Mouse (Mus musculus): ENCODE data around the gene Folr2. TPM values are rescaled to one million over a fixed set of nuclear protein-coding genes. Genes with fewer than 3 reads are reported as not detected.

Folr2 gene
- total RNA-seq, 1 experiment: 4.3 TPM

DNA sequence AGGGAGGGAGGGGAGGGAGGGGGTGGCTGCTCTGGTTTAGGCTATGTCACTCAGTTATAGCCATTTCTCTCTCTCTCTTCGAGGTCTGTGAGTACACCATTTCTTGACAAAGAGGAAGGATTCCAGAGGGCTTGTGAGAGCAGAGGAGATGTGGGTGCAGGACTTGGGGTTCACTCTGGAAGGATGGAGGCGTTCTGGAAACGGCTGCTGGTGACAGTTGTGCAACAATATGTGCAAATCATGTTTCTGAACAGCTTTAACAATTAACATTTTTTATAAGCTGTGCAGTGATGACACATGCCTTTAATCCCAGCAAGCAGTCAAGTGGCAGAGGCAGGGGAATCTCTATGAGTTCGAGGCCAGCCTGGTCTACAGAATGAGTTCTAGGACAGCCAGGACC lies 23.9 kb upstream of the Folr2 start:
- Histone ChIP-seq H3K27ac (ENCODE audit: insufficient read depth, low read depth, low read length, poor library complexity, severe bottlenecking) (no peak overlapping the region), H3K36me3 (ENCODE audit: control insufficient read depth, insufficient read depth, low read length, poor library complexity, severe bottlenecking) (no peaks in the 10 kb centered on the region), H3K4me3 (ENCODE audit: insufficient read depth in 1 of 2, low read depth in 1 of 2, low read length in 2 of 2, poor library complexity in 1 of 2, severe bottlenecking in 1 of 2) (no peak overlapping the region), H3K9me3 (ENCODE audit: control insufficient read depth, insufficient read depth, low read depth, low read length) (no peaks in the 10 kb centered on the region), H3K4me1 (ENCODE audit: control insufficient read depth in 2 of 2, insufficient read depth in 2 of 2, low read length in 2 of 2, poor library complexity in 1 of 2) (peaks cover 0 to 3% of the 10 kb centered on the region in 2 experiments; a peak in 1 of 4 replicates), H3K9ac (ENCODE audit: insufficient read depth, low read depth, low read length, poor library complexity, severe bottlenecking) (no peak overlapping the region)
- in situ Hi-C loops (cut with MboI; ENCODE audit: low sequenced_read_pairs in 2 of 2, unreplicated experiment in 2 of 2): no loop called here
- TF ChIP-seq CHD2 (IDR thresholded peaks at IDR 0.05; ENCODE audit: low read depth, low read length): no peak
- no peak for TF ChIP-seq ZNF384 (IDR thresholded peaks at IDR 0.05; ENCODE audit: low read depth, low read length)
- no peak for DNase-seq (ENCODE audit: low read depth, low spot score)

- no peak for DNase-seq (ENCODE audit: low read depth, low spot score)
- Histone ChIP-seq H3K4me1 (ENCODE audit: control insufficient read depth in 2 of 2, insufficient read depth in 2 of 2, low read length in 2 of 2, poor library complexity in 1 of 2) (peaks cover 0 to 4% of the 10 kb centered on the region in 2 experiments; a peak in 1 of 4 replicates), H3K9me3 (ENCODE audit: control insufficient read depth, insufficient read depth, low read depth, low read length) (no peaks in the 10 kb centered on the region), H3K9ac (ENCODE audit: insufficient read depth, low read depth, low read length, poor library complexity, severe bottlenecking) (no peak overlapping the region), H3K4me3 (ENCODE audit: insufficient read depth in 1 of 2, low read depth in 1 of 2, low read length in 2 of 2, poor library complexity in 1 of 2, severe bottlenecking in 1 of 2) (no peak overlapping the region), H3K36me3 (ENCODE audit: control insufficient read depth, insufficient read depth, low read length, poor library complexity, severe bottlenecking) (no peaks in the 10 kb centered on the region), H3K27ac (ENCODE audit: insufficient read depth, low read depth, low read length, poor library complexity, severe bottlenecking) (no peak overlapping the region)
- TF ChIP-seq ZC3H11A (IDR thresholded peaks at IDR 0.05; ENCODE audit: borderline replicate concordance, low read depth, low read length) (no peak), HCFC1 (IDR thresholded peaks at IDR 0.05; ENCODE audit: borderline replicate concordance, insufficient read depth, low read length) (no peak), ZNF384 (IDR thresholded peaks at IDR 0.05; ENCODE audit: low read depth, low read length) (no peak), MAFK (IDR thresholded peaks at IDR 0.05; ENCODE audit: insufficient read depth, low read depth, low read length) (no peak), CHD2 (IDR thresholded peaks at IDR 0.05; ENCODE audit: low read depth, low read length) (no peak)
- in situ Hi-C loops (cut with MboI; ENCODE audit: low sequenced_read_pairs in 2 of 2, unreplicated experiment in 2 of 2): no loop called here
Measured at GRCm38 (mm10) chr7:101875978-101876377, 19.0 kb upstream of the Folr2 start.

- H3K27ac ChIP-seq (ENCODE audit: insufficient read depth, low read depth, low read length, poor library complexity, severe bottlenecking): no peak overlapping the region
- H3K4me3 ChIP-seq (ENCODE audit: insufficient read depth in 1 of 2, low read depth in 1 of 2, low read length in 2 of 2, poor library complexity in 1 of 2, severe bottlenecking in 1 of 2): no peak overlapping the region
- in situ Hi-C loops (cut with MboI; ENCODE audit: low sequenced_read_pairs in 2 of 2, unreplicated experiment in 2 of 2): no loop called here
- DNase-seq (ENCODE audit: low read depth, low spot score): no peak
- H3K9ac ChIP-seq (ENCODE audit: insufficient read depth, low read depth, low read length, poor library complexity, severe bottlenecking): no peak overlapping the region
- H3K36me3 ChIP-seq (ENCODE audit: control insufficient read depth, insufficient read depth, low read length, poor library complexity, severe bottlenecking): no peaks in the 10 kb centered on the region
- peaks cover 14 to 16% of the 10 kb centered on the region in 2 experiments for H3K4me1 ChIP-seq (ENCODE audit: control insufficient read depth in 2 of 2, insufficient read depth in 2 of 2, low read length in 2 of 2, poor library complexity in 1 of 2)
- H3K9me3 ChIP-seq (ENCODE audit: control insufficient read depth, insufficient read depth, low read depth, low read length): no peaks in the 10 kb centered on the region
- no peak for TF ChIP-seq ZNF384 (IDR thresholded peaks at IDR 0.05; ENCODE audit: low read depth, low read length)
Measured at GRCm38 (mm10) chr7:101871296-101871695, 14.3 kb upstream of the Folr2 start.

- DNase-seq (ENCODE audit: low read depth, low spot score): no peak
- Histone ChIP-seq H3K9ac (ENCODE audit: insufficient read depth, low read depth, low read length, poor library complexity, severe bottlenecking) (no peak within 1 kb of the TSS; the same call in 1 of the 2 replicates), H3K27ac (ENCODE audit: insufficient read depth, low read depth, low read length, poor library complexity, severe bottlenecking) (peak within 1 kb of the TSS; percentile 97; the same call in 1 of the 2 replicates), H3K9me3 (ENCODE audit: control insufficient read depth, insufficient read depth, low read depth, low read length) (no peaks in the 10 kb centered on the region), H3K4me3 (ENCODE audit: insufficient read depth in 1 of 2, low read depth in 1 of 2, low read length in 2 of 2, poor library complexity in 1 of 2, severe bottlenecking in 1 of 2) (no peak within 1 kb of the TSS), H3K4me1 (ENCODE audit: control insufficient read depth in 2 of 2, insufficient read depth in 2 of 2, low read length in 2 of 2, poor library complexity in 1 of 2) (peaks cover 14 to 20% of the 10 kb centered on the region in 2 experiments), H3K36me3 (ENCODE audit: control insufficient read depth, insufficient read depth, low read length, poor library complexity, severe bottlenecking) (no peaks in the 10 kb centered on the region)
- TF ChIP-seq HCFC1 (IDR thresholded peaks at IDR 0.05; ENCODE audit: borderline replicate concordance, insufficient read depth, low read length) (no peak), ZNF384 (IDR thresholded peaks at IDR 0.05; ENCODE audit: low read depth, low read length) (no peak), ZC3H11A (IDR thresholded peaks at IDR 0.05; ENCODE audit: borderline replicate concordance, low read depth, low read length) (no peak), MAFK (IDR thresholded peaks at IDR 0.05; ENCODE audit: insufficient read depth, low read depth, low read length) (no peak)
- in situ Hi-C loops (cut with MboI; ENCODE audit: low sequenced_read_pairs in 2 of 2, unreplicated experiment in 2 of 2): no loop called here
Measured at GRCm38 (mm10) chr7:101870629-101871028, 13.6 kb upstream of the Folr2 start, which contains the start of gene Folr1. Gene Folr1 (minus strand): TSS chr7:101870788.

DNA sequence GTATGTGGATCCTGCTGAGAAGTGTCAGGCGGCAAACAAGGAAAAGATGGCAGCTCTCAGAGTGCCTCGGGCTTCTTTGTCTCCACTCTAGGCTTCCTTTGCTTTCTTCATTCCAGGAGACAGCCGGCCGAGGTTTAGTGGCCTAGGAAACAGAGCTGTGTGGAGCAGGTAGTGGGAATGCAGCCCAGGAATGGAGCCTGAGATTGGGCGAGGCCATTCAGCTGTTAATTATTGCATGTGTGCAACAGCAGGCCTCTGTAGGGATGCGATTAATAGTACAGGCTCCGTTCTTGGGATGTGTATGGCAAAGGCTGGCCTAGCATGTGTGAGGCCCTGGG lies 12.1 kb upstream of the Folr2 start:
- no peak for TF ChIP-seq MAFK (IDR thresholded peaks at IDR 0.05; ENCODE audit: insufficient read depth, low read depth, low read length)
- no peak for TF ChIP-seq HCFC1 (IDR thresholded peaks at IDR 0.05; ENCODE audit: borderline replicate concordance, insufficient read depth, low read length)
- no peak for TF ChIP-seq ZNF384 (IDR thresholded peaks at IDR 0.05; ENCODE audit: low read depth, low read length)
- Histone ChIP-seq H3K9ac (ENCODE audit: insufficient read depth, low read depth, low read length, poor library complexity, severe bottlenecking) (peak overlapping the region; percentile 78; the same call in 1 of the 2 replicates), H3K9me3 (ENCODE audit: control insufficient read depth, insufficient read depth, low read depth, low read length) (no peaks in the 10 kb centered on the region), H3K4me3 (ENCODE audit: insufficient read depth in 1 of 2, low read depth in 1 of 2, low read length in 2 of 2, poor library complexity in 1 of 2, severe bottlenecking in 1 of 2) (peak overlapping the region; percentile 38 to 58; a peak in 2 of 4 replicates), H3K27ac (ENCODE audit: insufficient read depth, low read depth, low read length, poor library complexity, severe bottlenecking) (peak overlapping the region; percentile 97), H3K4me1 (ENCODE audit: control insufficient read depth in 2 of 2, insufficient read depth in 2 of 2, low read length in 2 of 2, poor library complexity in 1 of 2) (peaks cover 14 to 21% of the 10 kb centered on the region in 2 experiments), H3K36me3 (ENCODE audit: control insufficient read depth, insufficient read depth, low read length, poor library complexity, severe bottlenecking) (no peaks in the 10 kb centered on the region; the same call in 1 of the 2 replicates)
- no peak for DNase-seq (ENCODE audit: low read depth, low spot score)
- in situ Hi-C loops (cut with MboI; ENCODE audit: low sequenced_read_pairs in 2 of 2, unreplicated experiment in 2 of 2): no loop called here

Data from ES-E14 (cell line).